Mouse (Mus musculus): Measurements from ENCODE around the gene Rbm47.

The Rbm47 gene

DNA sequence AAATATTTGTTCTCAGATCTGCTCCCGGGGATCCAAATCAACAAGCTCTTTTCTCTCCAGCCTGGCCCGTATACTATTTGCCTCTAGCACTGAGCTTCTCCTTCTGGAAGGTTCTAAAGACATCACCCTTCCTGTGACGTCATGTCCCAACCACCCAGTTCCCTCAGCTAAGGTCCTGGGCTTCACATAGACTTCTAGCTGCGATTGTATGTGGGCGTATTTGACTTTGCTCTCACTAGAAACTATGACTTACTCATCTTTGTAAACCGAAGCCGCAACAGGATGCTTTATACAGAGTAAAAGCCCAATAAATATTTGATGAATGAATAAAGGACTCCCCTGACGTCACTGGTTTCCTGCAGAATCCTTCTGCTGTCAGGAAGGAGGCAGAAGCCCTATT, 7.2 kb downstream of the Rbm47 start:
- peak; percentile 95 for DNase-seq (ENCODE audit: low read depth, low spot score)

DNA sequence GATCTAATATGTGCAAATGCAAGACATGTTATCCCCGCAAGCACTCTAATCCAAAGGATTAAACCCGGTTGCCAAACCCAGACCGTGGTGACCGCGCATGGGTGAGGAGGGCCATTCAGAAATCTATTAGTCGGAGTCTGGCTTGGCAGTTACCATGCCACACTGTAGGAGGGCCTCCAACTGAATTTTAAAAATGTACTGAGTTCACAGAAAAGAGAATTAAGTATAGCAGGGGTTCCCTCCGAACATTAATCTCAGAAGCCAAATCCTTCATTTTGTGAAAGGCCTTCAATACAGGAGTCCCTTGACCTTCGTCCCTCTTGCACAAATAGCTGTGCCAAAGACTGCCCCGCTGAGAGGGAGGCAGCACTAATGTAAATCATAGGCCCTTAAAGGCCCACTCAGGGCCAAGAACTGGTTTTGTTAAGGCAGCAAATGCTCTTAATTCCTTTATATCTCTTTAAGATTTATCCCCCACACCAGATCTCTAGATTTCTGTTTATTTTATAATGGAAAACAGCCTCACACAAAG, 16.4 kb downstream of the Rbm47 start:
- no peak for DNase-seq (ENCODE audit: low read depth, low spot score)

DNA sequence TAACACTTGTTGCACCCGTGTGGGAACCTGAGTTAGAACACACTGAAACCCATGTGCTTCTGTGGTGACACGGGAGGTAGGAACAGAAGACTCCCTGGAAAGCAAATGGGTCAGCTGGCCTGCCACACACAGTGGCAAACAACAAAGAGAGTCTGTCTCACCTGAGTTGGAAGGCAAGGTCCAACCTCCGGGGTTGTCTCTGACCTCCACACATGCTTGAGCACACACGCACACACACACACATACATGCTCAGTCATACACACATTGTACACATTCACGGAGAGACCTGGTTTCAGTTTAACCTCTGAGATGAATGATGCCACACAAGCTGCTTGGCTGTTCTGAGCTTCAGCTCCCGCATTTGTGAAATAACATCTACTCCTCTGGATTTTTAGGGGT, 18.3 kb downstream of the Rbm47 start:
- DNase-seq (ENCODE audit: low read depth, low spot score), result no peak

DNA sequence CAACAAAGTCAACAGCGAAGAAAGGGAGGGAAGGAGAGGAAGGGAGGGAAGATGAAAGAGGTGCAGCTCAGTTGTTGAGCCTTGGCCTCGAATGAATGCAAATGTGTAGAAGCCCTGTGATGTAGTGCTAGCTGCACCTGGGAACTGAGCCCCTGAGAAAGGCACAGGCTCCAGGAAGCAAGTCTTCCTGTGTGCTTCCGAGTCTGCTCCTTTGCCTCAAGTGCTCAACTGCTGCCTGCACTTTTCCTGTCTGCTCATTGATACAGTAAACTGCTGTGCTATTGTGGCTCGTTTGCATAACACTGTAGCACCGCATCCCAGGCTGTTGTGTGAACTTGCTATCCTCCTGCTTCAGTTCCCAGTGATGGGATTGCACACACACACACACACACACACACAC, 19.4 kb downstream of the Rbm47 start:
- DNase-seq (ENCODE audit: low read depth, low spot score), result no peak

DNA sequence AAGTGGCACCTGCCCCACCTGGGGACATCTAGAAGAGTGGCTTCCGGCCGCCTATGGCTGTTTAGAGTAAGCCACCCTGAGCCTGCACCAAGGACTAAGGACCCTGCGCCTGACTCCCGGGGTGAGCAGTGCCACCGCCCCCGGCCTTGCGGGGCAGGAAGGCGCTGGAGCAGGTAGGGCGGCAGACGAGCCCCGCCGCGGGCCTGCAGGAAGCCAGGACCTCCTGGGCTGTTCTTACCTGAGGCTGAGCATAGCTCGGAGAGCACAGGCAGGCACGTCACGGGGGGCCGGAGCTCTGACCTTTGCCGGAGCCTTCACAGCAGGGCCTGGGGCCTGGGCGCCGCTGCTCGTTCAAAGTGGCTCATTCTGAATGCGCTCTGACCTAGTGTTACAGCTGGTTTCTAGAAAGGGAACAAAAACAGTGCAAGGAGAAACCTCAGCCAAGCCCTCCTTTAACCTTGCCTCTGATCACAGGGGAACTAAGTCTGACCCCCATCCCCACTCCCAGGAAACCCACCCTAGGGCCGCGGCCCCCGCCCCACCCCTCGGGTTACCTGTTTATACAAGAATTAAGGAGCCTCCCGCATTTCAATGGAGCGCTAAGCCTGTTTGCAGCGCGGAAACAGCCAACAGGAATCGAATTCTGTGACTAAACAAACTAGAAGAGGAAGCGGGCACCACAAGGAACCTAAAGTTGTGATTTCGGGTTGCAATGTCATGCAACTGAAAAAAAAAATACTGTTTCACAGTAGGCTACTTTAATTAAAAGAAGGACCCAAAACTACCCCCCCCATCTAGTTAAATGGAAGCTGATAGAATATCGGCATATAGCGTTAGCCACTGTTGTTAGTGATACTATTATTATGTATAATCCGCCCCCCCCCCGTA, 21.4 kb downstream of the Rbm47 start:
- DNase-seq (ENCODE audit: low read depth, low spot score), result no peak

DNA sequence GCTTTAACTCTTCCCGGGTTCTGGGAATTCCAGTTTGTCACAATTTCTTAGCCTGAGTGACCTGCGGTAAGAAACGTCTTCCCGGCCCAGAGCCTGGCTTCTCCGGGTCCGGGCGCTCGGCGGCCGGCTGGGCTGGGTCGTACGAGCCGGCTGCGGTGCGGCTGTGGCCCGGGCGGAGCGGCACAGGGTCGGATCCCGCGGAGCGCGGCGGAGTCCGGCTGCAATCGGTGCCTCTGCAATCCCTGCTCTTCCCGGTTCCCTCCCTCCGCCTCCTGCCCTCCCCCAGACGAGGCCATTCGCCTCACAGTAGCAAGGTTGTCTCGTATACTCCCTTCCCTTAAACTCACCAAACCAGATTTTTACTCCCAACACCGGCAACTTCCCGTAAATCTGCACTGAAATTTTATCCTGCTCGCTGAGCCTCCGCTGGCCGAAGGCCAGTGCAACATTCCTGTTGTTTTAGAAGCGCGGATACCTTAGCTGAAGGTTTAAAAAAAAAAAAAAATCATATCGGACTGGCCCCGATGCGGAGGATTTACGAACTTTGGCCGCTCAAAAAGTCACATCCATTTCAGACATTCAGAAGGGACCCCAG, 22.1 kb downstream of the Rbm47 start:
- peak; percentile 13 for DNase-seq (ENCODE audit: low read depth, low spot score)

DNA sequence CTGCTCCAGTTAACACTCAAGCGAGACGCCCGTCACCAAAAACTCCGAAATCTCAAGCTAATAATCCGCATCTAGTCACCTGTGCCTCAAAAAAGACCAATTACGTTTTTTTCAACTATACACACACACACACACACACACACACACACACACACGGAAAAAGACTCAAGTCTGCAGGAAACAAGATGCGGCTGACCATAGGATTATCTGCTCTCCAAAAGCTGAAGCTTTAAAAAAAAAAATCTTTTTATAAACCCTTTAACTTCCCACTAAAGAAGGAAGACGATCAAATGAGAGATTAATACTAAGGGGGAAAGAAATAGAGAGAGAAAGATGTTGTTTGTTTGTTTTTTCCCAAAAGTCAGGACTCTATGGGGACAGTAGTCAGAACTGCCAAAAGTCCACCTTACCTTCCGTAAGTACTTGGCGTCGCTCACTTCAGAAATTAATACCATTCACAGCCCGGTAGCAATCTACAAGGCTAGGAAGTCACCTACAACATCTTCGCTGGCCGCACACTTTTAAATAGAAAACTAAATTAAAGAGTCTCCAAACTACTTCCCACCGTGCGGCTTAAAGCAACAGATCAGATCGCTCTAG, 22.7 kb downstream of the Rbm47 start:
- DNase-seq (ENCODE audit: low read depth, low spot score), result no peak

DNA sequence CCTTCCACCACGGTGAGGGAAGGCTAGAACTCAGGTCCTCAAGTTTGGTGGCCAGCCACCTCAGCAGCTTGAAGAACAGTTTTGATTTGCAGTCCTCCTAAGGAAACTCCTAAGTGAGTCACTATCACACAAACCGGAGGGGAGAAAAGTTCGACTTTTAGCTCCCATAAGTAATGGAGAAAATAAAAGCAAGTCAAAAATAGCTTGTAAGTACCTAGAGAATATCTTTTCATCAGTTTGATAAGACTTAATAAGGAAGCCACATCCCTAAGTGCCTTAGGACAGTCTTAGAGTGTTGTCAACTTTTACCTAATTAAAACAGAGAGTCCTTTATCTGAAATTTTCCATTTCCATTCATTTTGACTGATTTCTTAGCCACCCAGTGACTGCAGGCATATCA, 23.3 kb downstream of the Rbm47 start:
- DNase-seq (ENCODE audit: low read depth, low spot score), result no peak

DNA sequence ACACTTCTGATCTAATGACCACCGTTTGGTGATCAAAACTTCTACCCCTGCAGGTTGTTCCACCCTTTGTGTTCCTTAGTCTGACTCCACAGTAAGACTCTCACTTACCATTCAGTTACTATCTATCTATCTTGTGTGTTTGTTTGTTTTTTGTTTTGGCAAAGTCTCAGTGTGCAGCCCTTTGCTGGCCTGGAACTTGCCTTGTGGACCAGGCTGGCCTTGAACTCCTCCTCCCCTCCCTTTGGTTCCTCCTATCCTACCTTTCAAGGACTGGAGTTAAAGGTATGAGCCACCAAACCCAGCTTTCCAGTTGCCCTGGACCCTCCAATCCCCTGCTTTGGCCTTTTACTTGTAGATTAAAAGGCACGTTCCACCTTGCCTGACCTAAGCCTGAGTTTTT, 23.8 kb downstream of the Rbm47 start:
- no peak for DNase-seq (ENCODE audit: low read depth, low spot score)

DNA sequence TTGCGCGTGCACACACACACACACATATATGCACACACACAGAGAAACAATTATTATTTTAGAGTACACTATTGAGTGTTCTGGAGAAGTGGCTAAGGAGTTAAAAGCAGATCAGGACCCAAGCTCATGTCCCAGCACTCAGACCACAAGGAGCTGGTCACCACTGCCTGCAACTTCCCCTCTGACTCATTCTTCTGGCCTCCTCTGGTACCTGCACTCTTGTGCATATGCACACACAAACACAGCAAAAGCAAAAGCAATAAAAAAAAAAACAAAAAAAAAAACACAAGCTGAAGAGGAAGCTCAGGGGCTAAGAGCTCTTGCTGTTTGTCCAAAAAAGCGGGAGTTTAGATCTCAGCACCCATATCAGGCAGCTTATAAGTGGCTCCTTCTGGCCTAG, 25.6 kb downstream of the Rbm47 start:
- DNase-seq (ENCODE audit: low read depth, low spot score), result peak; percentile 56

DNA sequence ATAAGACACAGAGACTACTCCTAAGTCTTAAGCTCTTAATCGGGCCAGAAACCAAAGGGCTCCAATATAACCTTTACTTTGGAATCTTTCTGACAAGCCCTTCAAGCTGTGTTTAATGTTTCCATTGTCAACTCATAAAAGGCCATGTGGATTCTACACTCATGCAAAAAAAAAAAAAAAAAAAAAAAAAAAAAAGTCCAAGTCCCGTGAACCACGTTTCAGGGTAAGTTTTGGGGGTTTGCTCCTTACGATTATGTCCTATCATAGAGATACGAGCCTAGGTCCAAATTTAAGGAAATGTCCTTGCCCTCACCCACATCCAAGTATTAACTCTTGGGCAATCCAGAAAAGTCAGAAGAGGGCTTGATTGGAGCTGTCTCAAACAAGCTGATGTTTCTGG, 27.3 kb downstream of the Rbm47 start:
- DNase-seq (ENCODE audit: low read depth, low spot score), result no peak

DNA sequence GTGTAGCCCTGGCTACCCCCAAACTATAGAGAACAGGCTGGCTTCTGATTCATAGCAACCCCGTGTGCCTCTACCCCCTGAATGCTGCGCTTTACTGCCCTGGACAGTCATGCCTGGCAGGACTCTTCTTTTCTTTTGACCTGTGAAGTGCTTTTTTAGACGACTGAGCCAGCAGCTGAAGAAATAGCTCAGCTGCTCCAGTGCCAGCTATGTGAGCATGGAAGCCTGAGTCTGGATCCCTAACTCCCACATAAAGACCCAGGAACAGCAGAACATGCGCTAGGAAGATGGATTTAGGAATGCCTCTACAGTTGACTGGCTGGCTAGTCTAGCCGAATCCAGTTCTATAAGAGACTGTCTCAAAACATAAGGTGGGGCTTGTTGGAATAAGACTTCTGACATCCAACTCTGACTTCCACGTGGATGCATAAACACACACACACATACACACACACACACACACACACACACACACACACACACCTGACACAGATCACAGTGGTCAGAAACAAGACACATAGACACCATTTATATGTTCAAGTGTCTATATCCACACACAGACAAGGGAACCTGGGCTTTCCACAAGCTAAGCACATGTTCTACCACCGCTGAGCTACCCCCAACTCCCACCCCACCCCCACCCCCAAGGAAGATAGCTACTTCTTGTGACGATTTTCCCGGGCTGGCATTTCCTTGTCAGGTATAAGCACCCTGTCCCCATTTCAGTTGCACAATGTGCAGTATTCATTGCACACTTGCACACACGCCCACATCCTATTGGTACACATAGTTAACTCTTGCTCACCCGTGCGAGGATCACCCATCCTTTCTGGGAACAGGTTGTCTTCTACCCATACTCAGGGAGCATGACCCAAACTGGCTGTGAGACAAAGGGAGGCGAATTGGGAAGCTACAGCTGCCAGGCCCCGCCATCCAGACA, 29.6 kb downstream of the Rbm47 start:
- DNase-seq (ENCODE audit: low read depth, low spot score), result no peak

DNA sequence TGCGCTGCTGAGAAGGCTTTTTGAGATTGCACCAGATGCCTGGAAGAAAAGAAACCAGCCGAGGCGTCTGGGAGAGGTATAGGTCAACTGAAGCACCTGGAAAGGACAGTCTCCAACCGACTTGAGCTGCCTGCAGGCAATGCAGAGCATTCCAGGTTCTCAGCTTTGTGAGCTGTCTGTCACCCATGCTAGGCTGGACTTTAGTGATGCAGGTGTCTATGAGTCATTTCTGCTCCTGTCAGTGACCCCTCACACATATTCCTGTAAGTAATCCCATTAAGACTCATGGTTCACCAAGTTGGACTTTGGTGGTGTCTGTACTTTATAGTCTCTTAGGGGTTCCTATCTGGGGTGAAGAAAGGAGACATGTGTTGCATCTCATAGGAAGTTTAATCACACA, 31.4 kb downstream of the Rbm47 start:
- peak; percentile 49 for DNase-seq (ENCODE audit: low read depth, low spot score)

DNA sequence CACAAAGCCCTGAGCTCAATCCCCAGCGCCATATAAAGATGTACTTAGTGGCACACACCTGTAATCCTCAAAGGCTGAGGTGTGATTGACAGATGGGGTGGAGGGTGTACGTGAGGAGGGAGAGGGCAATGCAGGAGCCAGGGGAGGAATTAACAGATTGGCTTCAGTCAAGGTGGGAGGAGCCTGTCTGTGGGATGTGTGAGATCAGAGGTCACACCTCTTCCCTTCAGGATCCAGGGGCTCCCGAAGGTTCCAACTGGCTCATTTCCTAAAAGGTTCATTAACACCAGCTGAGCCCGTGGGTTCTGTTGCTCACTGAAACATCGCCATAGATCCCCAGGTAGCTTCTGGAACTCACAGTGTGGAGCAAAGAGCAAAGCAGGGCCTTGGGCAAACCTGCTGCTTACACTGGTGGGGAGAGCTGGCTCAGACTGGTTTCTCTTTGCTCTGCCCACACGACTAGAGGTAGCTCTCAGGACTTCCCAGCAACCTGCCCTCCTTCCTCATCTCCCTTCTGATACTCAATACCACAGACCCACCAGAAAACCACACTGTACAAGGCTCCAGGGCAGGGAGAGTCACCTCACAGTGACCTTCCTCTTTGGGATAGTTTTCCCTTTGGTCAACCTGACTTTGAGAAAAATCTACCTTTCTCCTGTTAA, 33.2 kb downstream of the Rbm47 start:
- DNase-seq (ENCODE audit: low read depth, low spot score), result no peak

DNA sequence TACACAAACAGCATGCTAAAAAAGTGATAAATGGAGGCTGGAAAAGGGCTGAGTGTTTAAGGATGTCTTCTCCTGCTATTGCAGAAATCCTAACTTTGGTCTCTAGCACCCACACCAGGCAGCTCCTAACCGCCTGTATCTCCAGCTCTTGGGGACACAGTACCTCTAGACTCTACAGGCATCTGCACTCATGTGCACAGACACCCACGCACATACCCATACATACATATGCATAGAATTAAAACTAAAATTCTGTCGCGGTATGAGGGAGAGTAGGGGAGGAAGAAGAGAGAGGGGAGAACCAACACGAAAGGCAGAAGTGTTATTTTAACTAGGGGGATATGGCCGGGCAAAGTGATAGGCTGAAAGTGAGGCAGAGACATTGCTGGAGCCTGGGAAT, 33.7 kb downstream of the Rbm47 start:
- no peak for DNase-seq (ENCODE audit: low read depth, low spot score)

DNA sequence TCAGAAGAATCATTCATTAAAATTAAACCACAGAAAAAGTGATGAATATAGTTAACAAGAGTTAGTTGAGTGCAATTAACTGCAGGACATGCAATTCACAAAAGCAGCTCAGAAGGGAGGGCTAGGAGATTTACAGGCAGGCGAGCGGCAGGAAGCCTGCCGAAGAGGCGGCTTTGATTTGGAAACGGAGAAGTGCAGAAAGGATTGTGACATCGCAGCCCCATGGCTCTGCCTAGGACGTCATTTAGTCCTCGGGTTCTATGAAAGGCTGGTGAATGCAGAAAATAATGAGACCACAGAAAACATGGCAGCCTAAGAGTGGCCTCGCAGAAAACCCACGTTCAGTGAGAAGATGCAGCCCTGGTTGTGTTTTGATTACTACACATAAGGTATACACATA, 34.3 kb downstream of the Rbm47 start:
- DNase-seq (ENCODE audit: low read depth, low spot score), result no peak

DNA sequence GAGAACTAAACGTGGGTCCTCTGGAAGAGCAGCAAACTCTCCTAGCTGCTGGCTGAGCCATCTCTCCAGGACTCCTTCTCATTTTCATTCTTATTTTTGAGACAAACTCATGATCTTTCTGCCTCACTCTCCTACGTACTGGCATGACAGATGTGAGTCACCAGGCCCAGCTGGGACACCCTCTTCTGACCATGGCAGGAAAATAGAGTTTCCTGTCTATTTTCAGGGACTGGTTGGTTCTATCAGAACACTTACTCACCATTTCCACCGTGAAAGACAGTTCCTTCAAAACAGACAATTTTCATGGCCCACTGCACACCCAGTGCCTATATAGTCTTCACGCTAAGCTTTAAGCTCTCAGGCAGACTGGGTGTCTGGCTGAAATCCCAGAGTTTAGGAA, 35.7 kb downstream of the Rbm47 start:
- peak; percentile 63 for DNase-seq (ENCODE audit: low read depth, low spot score)

DNA sequence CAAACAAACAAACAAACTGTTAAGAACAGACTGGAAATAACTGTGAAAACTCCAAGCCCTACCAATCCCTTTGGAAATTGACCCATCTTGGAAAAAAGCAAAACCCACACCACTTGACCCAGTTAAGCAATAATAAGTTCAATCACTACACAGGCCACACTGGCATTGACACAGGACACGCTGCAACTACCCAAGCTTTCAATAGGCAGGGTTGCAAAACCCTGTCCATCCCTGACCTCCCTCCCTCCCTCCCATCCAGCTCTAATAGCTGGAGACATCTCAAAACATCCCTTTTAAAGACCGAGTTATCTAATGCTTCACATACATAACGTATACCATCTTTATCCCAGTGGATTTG, 37.1 kb downstream of the Rbm47 start:
- DNase-seq (ENCODE audit: low read depth, low spot score), result no peak

DNA sequence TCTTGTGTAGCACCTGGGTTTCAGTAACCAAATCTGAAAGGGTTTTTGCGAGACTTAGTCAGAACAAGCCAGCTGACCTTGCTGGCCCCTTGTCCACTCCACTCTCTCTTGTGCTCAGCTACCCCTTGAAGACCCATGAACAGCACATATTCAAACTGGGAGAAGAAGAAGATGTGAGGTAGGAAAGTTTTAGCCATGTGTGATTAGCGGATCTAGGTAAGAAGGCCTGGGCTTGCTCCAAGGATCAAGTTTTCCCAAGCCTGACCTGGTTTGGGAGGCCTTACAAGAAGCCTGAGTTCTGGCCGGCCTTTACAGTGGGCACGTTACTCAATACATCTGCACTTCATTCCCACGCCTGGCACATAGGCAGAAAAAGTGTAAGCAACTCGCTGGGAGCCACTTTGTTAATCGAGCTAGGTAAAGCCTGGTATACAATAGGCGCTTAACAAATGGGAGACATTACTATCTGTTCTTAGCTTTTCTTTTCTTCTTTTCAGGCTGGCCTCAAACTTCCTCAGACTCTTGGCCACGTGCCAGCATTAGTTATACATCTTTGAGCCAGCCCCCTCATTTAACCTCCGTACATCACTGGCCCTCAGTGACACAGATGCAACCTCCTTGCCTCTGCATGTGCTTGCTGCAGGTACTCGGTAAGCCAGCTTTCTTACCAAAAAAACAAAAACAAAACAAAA, 37.6 kb downstream of the Rbm47 start:
- no peak for DNase-seq (ENCODE audit: low read depth, low spot score)

DNA sequence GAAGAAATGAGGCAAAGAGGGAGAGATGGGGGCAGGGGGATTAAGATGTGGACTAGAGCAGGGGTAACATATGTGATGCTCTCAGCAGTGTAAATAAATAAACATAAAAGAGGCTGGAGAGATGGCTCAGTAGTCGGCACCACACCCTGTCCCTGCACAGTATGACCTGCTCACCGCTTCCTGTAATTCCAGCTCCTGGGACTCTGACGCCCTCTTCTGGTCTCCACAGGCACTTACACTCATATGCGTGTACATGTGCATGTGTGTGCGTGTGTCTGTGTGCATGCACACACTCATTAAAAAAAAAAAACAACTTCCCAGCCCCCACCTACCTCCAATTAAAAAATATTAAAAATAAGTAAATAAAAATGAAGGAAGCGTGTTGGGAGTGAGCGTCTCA, 38.3 kb downstream of the Rbm47 start:
- no peak for DNase-seq (ENCODE audit: low read depth, low spot score)

DNA sequence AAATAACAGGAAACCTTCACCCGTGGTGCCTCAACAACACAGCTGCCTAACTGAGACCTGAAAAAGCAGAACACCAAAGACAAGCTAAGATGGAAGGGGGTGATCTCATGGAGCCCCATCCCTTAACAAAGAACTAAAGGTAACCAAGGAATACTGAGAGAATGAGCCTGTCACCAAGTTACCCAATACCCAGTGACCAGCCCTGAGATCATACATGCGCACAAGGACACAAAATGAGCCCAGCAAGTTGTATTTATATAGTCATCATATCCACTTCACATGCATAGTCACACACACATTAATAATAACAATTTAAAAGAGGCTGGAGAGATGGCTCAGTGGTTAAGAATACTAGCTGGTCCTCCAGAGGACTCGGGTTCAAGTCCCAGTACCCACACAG, 44.0 kb downstream of the Rbm47 start:
- DNase-seq (ENCODE audit: low read depth, low spot score), result no peak

Data from 3T3-L1 (cell line).